Mouse (Mus musculus) myocyte (in vitro differentiated cells): Measurements from ENCODE around the gene Cltb. TPM values are rescaled to one million over a fixed set of nuclear protein-coding genes. Genes with fewer than 3 reads are reported as not detected.

Experiments used
- H3K27me3 ChIP-seq: one replicate; pipeline ENCODE4 v1.6.1; 2011; ENCODE audit not compliant: control insufficient read depth, insufficient read depth, insufficient read length
- H3K36me3 ChIP-seq: one replicate; pipeline ENCODE4 v1.6.1; 2011; ENCODE audit not compliant: control insufficient read depth, insufficient read depth
- H3K4me2 ChIP-seq: one replicate; pipeline ENCODE4 v1.6.1; 2011; ENCODE audit warnings: low read depth, control low read depth
- H3K4me3 ChIP-seq: one replicate; pipeline ENCODE4 v1.5.1; 2011; ENCODE audit warnings: mild to moderate bottlenecking, control low read depth, moderate library complexity
- H3K79me2 ChIP-seq: one replicate; pipeline ENCODE4 v1.6.1; 2011; ENCODE audit not compliant: control insufficient read depth, insufficient read depth
- H3ac ChIP-seq: one replicate; pipeline ENCODE4 v1.6.1; 2011; ENCODE audit not compliant: control insufficient read depth, insufficient read length
- CEBPB ChIP-seq: IDR thresholded peaks from 2 replicates; pipeline ENCODE4 v1.6.1; 2011; ENCODE audit warnings: mild to moderate bottlenecking, moderate library complexity; ENCODE audit not compliant: poor library complexity, insufficient read depth, severe bottlenecking
- E2F4 ChIP-seq: IDR thresholded peaks from one replicate; pipeline ENCODE4 v1.6.1; 2011; ENCODE audit warnings: mild to moderate bottlenecking, control low read depth, moderate library complexity; ENCODE audit not compliant: insufficient read depth
- MAX ChIP-seq: IDR thresholded peaks from one replicate; pipeline ENCODE4 v1.6.1; 2011; ENCODE audit warnings: low read depth, mild to moderate bottlenecking, control low read depth
- MYOD1 ChIP-seq, 3 experiments: IDR thresholded peaks; one replicate each; pipeline ENCODE4 v1.6.1; 2011; ENCODE audit warnings: control low read depth in 2 of 3, low read depth in 2 of 3, mild to moderate bottlenecking in 2 of 3, moderate library complexity in 1 of 3; ENCODE audit not compliant: insufficient read length in 2 of 3, control insufficient read depth in 1 of 3
- MYOG ChIP-seq, 3 experiments: IDR thresholded peaks; one replicate each; pipeline ENCODE4 v1.6.1; 2011; ENCODE audit warnings: control low read depth in 2 of 3, low read depth in 2 of 3, mild to moderate bottlenecking in 2 of 3; ENCODE audit not compliant: insufficient read length in 2 of 3, control insufficient read depth in 1 of 3, insufficient read depth in 1 of 3
- POLR2A ChIP-seq: IDR thresholded peaks from one replicate; pipeline ENCODE4 v1.6.1; 2011; ENCODE audit warnings: low read depth, mild to moderate bottlenecking, control low read depth, moderate library complexity; ENCODE audit not compliant: insufficient read length
- POLR2AphosphoS2 ChIP-seq: IDR thresholded peaks from one replicate; pipeline ENCODE4 v1.6.1; 2011; ENCODE audit warnings: low read depth, control low read depth; ENCODE audit not compliant: insufficient read length
- REST ChIP-seq: IDR thresholded peaks from one replicate; pipeline ENCODE4 v1.6.1; 2011; ENCODE audit warnings: mild to moderate bottlenecking, control low read depth, moderate library complexity; ENCODE audit not compliant: insufficient read depth, insufficient read length
- SRF ChIP-seq: IDR thresholded peaks from one replicate; pipeline ENCODE4 v1.6.1; 2011; ENCODE audit warnings: low read depth; ENCODE audit not compliant: control insufficient read depth, insufficient read length
- TCF12 ChIP-seq: IDR thresholded peaks from one replicate; pipeline ENCODE4 v1.6.1; 2011; ENCODE audit warnings: mild to moderate bottlenecking, control low read depth; ENCODE audit not compliant: poor library complexity, insufficient read depth, severe bottlenecking
- TCF3 ChIP-seq: IDR thresholded peaks from one replicate; pipeline ENCODE4 v1.6.1; 2011; ENCODE audit warnings: low read depth, control low read depth; ENCODE audit not compliant: insufficient read length
- USF1 ChIP-seq: IDR thresholded peaks from one replicate; pipeline ENCODE4 v1.6.1; 2011; ENCODE audit warnings: low read depth, mild to moderate bottlenecking, control low read depth, moderate library complexity
- polyA plus RNA-seq: library from polyadenylated mRNA; unstranded; fragments of >200 nt; fragmentation: generic; extraction: Trizol; gene quantifications from one replicate; pipeline ENCODE4 v1.2.1, GENCODE M21; 2012; ENCODE audit warnings: missing spikeins

Cltb gene
- polyA plus RNA-seq, 1 experiment = 43.0 TPM

DNA sequence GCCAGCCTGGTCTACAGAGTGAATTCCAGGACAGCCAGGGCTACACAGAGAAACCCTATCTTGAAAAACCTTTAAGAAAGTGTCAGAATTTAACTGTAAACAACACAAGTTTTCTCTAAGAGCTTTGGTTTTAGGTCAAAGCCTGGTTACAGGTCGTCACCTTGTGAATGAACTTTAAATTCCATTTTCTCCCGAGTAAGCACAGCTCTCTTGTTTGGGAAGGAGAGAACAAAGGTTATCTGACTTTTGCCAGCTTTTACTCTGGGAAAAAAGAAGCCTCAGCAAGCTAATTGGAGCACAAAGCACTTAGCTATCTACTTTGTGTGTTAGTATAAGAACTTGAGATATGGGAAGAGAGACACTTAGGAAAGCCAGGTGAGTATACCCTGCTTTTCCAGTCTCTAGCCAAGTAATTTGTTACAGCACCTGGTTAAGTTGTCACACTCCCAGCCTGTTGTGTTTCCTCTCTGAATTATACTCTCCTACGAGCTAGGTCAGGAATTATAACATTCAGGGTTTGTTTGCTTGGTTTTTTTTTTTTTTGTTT, 21.7 kb upstream of the Cltb start:
- H3K36me3 ChIP-seq = peaks cover 20% of the 10 kb centered on the region
- no peak overlapping the region for H3ac ChIP-seq
- H3K4me3 ChIP-seq = no peak overlapping the region
- H3K4me2 ChIP-seq = no peak overlapping the region
- H3K27me3 ChIP-seq = no peaks in the 10 kb centered on the region
- peaks cover 85% of the 10 kb centered on the region for H3K79me2 ChIP-seq
- TF ChIP-seq TCF12 = no peak
- TF ChIP-seq MAX = no peak
- no peak for TF ChIP-seq CEBPB
- TF ChIP-seq E2F4 = no peak
- TF ChIP-seq MYOG (IDR thresholded peaks at IDR 0.05; ENCODE audit: control insufficient read depth in 1 of 3, insufficient read depth in 1 of 3, insufficient read length in 2 of 3, low read depth in 2 of 3) = no peak
- no peak for TF ChIP-seq USF1
- no peak for TF ChIP-seq MYOD1 (IDR thresholded peaks at IDR 0.05; ENCODE audit: control insufficient read depth in 1 of 3, insufficient read length in 2 of 3, low read depth in 2 of 3)
- TF ChIP-seq POLR2AphosphoS2 = no peak
- no peak for TF ChIP-seq POLR2A
- no peak for TF ChIP-seq TCF3
- TF ChIP-seq SRF = no peak
- no peak for TF ChIP-seq REST

DNA sequence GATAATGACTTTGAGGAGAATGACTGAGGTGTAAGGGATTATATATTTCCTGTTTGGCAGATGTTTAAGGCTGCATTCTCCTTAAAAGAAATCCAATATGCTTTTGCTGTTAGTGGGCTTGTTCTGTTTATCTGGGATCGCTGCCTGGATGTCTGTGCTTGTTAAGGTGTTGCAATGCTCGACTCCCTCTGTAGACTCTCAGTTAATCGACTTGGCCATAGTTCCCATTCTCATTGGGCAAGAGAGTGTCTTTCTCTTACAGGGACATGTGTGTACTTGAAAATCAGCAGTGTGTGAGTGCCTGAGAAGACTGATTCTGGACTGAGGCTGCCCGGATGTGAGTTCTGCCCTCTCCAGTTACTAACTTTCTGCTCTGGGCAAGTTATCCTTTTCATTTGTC, 18.0 kb upstream of the Cltb start:
- no peak overlapping the region for H3ac ChIP-seq
- H3K4me2 ChIP-seq = no peak overlapping the region
- H3K36me3 ChIP-seq = peaks cover 14% of the 10 kb centered on the region
- H3K27me3 ChIP-seq = no peaks in the 10 kb centered on the region
- H3K4me3 ChIP-seq = no peak overlapping the region
- TF ChIP-seq POLR2AphosphoS2 = no peak
- TF ChIP-seq TCF3 = no peak
- no peak for TF ChIP-seq E2F4
- TF ChIP-seq TCF12 = no peak
- no peak for TF ChIP-seq REST
- no peak for TF ChIP-seq MYOG (IDR thresholded peaks at IDR 0.05; ENCODE audit: control insufficient read depth in 1 of 3, insufficient read depth in 1 of 3, insufficient read length in 2 of 3, low read depth in 2 of 3)
- H3K79me2 ChIP-seq = peaks cover 96% of the 10 kb centered on the region

DNA sequence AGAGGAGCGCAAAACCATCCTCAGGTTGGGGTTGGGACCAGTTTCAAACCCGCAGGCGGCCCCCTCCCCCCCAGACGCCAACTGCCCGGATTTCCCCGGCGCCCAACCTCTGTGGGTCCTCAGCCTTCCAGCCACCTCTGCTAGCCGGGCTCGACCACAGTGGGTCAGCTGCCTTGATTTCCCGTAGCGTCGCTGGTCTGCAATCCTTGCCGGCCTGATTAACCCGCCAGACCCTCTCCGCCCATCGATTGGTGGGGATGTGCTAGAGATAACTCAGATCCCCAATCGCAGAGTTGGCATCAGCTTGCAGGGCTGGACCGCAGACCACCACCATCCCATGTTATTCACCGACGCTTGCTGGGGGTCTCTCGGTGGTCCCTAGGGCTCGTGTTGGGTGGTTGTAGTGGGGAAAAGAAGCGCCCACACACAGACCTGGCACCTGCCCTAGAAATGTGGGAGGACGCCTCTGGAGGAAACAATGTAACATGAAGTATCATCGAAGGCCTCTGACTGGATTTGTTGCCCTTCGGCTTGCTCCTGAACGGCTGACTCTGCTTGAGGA, 10.9 kb upstream of the Cltb start:
- Histone ChIP-seq H3K4me2 (peak overlapping the region; percentile 79), H3K36me3 (no peaks in the 10 kb centered on the region), H3ac (peak overlapping the region; percentile 39), H3K27me3 (no peaks in the 10 kb centered on the region), H3K4me3 (peak overlapping the region; percentile 98), H3K79me2 (peaks cover 53% of the 10 kb centered on the region)
- TF ChIP-seq SRF (no peak), REST (no peak), MYOD1 (IDR thresholded peaks at IDR 0.05; ENCODE audit: control insufficient read depth in 1 of 3, insufficient read length in 2 of 3, low read depth in 2 of 3) (no peak), MYOG (IDR thresholded peaks at IDR 0.05; ENCODE audit: control insufficient read depth in 1 of 3, insufficient read depth in 1 of 3, insufficient read length in 2 of 3, low read depth in 2 of 3) (no peak), TCF12 (no peak), USF1 (no peak)

DNA sequence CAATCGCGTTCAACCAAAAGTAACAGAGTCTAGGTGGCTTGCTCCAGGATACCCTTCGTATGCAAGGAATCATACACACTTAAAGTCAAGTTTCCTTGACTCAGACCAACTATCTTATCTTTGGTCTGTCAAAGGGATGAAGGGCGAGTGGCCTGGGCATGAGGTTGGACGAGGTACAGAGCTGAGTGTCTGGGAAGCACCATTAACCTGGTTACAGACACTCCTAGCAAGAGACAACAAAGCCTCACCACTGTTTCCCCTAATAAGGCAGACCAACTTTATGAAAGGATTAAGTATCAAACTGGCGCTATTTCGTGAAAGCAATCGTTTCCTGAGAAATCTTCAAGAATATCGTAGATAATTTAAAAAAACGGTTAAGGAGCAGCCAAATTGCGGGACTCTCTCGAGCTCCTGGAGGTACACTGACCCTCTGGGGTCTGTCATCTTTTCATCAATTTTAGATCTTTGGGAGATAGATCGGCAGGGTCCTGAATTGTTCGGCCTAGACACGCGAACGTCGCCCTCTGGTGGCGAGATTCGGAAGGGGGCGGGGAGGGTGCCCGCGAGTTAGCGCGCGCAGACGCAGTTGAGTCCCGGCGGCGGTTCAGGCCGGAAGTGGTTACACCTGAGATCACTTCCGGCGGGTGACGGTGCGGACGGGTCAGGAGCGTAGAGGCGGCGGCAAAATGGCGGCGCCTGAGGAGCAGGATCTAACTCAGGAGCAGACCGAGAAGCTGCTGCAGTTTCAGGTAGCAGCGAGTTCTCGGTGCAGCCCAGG, 10.2 kb upstream of the Cltb start, which contains the start of gene Faf2:
Gene Faf2 (plus strand): TSS at position 630 of the 778 bp plus-strand sequence.
- Histone ChIP-seq H3K4me2 (peak within 1 kb of the TSS; percentile 81), H3ac (peak within 1 kb of the TSS; percentile 39), H3K27me3 (no peaks in the 10 kb centered on the region), H3K79me2 (peaks cover 46% of the 10 kb centered on the region), H3K4me3 (peak within 1 kb of the TSS; percentile 98), H3K36me3 (no peaks in the 10 kb centered on the region)
- peak; percentile 84 for TF ChIP-seq POLR2A
- no peak for TF ChIP-seq MAX
- no peak for TF ChIP-seq SRF
- no peak for TF ChIP-seq E2F4
- peak in 1 of 3 experiments; percentile 4 for TF ChIP-seq MYOG (IDR thresholded peaks at IDR 0.05; ENCODE audit: control insufficient read depth in 1 of 3, insufficient read depth in 1 of 3, insufficient read length in 2 of 3, low read depth in 2 of 3)
- TF ChIP-seq REST = no peak
- peak; percentile 86 for TF ChIP-seq POLR2AphosphoS2
- no peak for TF ChIP-seq TCF3
- TF ChIP-seq USF1 = no peak

DNA sequence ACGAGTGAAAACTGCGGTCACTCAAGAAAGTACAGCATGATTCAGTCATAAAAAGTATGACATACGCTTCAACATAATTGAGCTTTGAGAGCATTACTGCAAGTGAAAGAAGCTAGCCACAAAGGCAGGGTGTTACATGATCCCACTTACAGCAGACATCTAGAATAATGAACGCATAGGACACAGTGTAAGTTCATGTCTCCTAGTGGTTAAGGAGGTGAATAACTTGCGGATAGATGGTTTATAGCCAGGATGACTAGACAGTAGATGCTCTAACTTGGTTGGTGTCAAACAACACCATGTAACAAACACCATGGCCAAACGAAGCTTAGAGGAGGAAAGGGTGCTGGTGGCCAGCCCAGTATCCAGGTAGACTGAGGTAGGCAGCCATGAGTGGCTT, 5.9 kb upstream of the Cltb start:
- TF ChIP-seq USF1 = no peak
- TF ChIP-seq POLR2A = no peak
- no peak for TF ChIP-seq TCF3
- no peak for TF ChIP-seq CEBPB
- no peak for TF ChIP-seq TCF12
- no peak for TF ChIP-seq REST
- no peak for TF ChIP-seq E2F4
- TF ChIP-seq SRF = no peak
- no peak for TF ChIP-seq MAX
- no peak for TF ChIP-seq MYOD1 (IDR thresholded peaks at IDR 0.05; ENCODE audit: control insufficient read depth in 1 of 3, insufficient read length in 2 of 3, low read depth in 2 of 3)
- TF ChIP-seq MYOG (IDR thresholded peaks at IDR 0.05; ENCODE audit: control insufficient read depth in 1 of 3, insufficient read depth in 1 of 3, insufficient read length in 2 of 3, low read depth in 2 of 3) = no peak
- TF ChIP-seq POLR2AphosphoS2 = no peak
- H3ac ChIP-seq = no peak overlapping the region
- no peaks in the 10 kb centered on the region for H3K36me3 ChIP-seq
- peaks cover 3% of the 10 kb centered on the region for H3K79me2 ChIP-seq
- H3K27me3 ChIP-seq = no peaks in the 10 kb centered on the region
- H3K4me2 ChIP-seq = no peak overlapping the region
- H3K4me3 ChIP-seq = no peak overlapping the region
